Mouse (Mus musculus) thymus, adult 2 months (tissue): ENCODE results near the gene Hmgcs1. TPM values are rescaled to one million over a fixed set of nuclear protein-coding genes. Genes with fewer than 3 reads are reported as not detected.
A peak's percentile ranks its signal among the peaks of the same experiment; 100 is the strongest.
"Not testable (repeated sequence)": the region's sequence is repeated elsewhere in the genome, so short reads cannot be mapped to it uniquely, and the experiment has no call there.

Experiments
- DNase-seq: peaks from one replicate; pipeline ENCODE4 v3.0.0; 2021
- H3K27ac ChIP-seq: fragments of 200-500 bp; 2 replicates; pipeline ENCODE4 v1.5.1; 2012; ENCODE audit warnings: low read length, control low read depth; ENCODE audit not compliant: control insufficient read depth, insufficient read depth
- H3K27me3 ChIP-seq: fragments of 200-500 bp; 2 replicates; pipeline ENCODE4 v1.6.1; 2012; ENCODE audit warnings: mild to moderate bottlenecking, low read length, moderate library complexity, mixed read lengths; ENCODE audit not compliant: control insufficient read depth, insufficient read depth
- H3K36me3 ChIP-seq: fragments of 200-500 bp; 2 replicates; pipeline ENCODE4 v1.6.1; 2012; ENCODE audit warnings: mild to moderate bottlenecking, low read length, moderate library complexity; ENCODE audit not compliant: control insufficient read depth, insufficient read depth
- H3K4me1 ChIP-seq: fragments of 200-500 bp; replicated peaks from 2 replicates; pipeline ENCODE4 v1.6.1; 2012; ENCODE audit warnings: low read length; ENCODE audit not compliant: control insufficient read depth, insufficient read depth
- H3K4me3 ChIP-seq: fragments of 200-500 bp; 2 replicates; pipeline ENCODE4 v1.5.1; 2012; ENCODE audit warnings: mild to moderate bottlenecking, low read length, control low read depth, moderate library complexity; ENCODE audit not compliant: control insufficient read depth, insufficient read depth
- CTCF ChIP-seq: fragments of 200-500 bp; IDR thresholded peaks from 2 replicates; pipeline ENCODE4 v1.5.1; 2012; ENCODE audit warnings: mild to moderate bottlenecking, control low read depth, low read length, moderate library complexity, borderline replicate concordance; ENCODE audit not compliant: control insufficient read depth, poor library complexity, insufficient read depth; ENCODE audit errors: extremely low read depth
- POLR2A ChIP-seq: fragments of 200-500 bp; IDR thresholded peaks from 2 replicates; pipeline ENCODE4 v1.6.1; 2012; ENCODE audit warnings: mild to moderate bottlenecking, low read length, control low read depth, moderate library complexity; ENCODE audit not compliant: control insufficient read depth, poor library complexity, insufficient read depth; ENCODE audit errors: extremely low read depth
- WGBS: fragments of 180-500 bp; shearing (Covaris S2); methylation state at CpG from one replicate; pipeline ENCODE4 v1.1.7; 2018; 5-methylcytosine and 5-hydroxymethylcytosine counted together
- polyA plus RNA-seq: library from polyadenylated mRNA; depleted of rRNA; stranded (reverse); fragments of >200 nt; gene quantifications from 2 replicates; pipeline ENCODE4 v1.2.3, GENCODE M21; 2012

The Hmgcs1 gene
- polyA plus RNA-seq, 1 experiment, result 13.3 TPM

DNA sequence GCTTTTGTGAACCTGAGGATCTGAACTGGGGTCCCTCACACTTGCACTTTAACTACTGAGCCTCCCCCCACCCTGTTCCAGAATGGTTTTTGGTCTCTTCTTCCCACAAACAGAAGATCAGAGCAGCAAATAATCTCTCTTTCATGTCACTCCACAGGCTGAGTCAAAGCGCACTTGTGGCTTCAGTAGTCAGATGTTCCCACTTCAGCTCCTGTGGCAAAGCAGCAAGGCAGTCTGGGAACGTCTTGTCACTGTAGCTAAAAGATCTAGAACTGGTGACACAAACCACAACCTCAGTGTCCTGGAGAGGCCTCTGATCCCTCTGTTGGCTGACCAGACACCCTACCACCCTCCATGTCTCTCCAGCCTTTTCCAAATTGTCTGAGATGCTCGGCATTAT lies 9.0 kb upstream of the Hmgcs1 start:
- DNase-seq, result peak; percentile 13

DNA sequence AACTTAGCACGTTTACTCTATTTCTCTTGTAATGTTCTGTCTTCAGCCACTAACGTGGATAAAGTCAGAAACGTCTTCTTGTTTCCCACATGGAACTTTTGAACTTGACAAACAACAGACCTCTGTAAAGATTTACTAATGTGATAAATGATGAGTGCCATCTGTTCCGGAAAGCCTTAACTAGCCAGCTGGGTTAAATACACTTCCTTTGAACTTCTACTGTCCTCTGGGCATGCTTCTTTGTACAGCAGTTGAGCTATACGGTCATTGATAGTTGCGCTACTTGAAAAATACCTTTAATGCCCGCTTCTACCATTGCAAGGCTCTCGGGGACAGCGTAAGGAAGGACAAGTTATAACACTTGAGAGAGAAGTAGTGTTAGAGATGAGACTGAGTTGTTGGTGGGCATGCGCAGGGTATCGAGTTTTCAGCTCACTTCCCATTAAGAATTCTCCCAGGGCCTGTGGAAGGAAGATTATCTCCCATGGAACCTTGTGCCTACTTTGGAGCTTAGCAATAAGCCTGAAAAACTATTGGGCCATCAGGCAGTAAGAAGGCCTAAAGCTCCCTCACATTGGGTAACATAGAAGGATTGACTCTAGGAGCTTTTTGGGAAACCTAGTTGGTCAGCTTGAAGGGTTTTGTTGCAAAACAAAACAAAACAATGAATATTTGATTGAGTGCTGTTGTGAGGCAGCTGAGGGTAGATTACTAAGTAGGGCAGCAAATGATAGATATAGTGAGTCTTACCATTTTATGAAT lies 5.6 kb upstream of the Hmgcs1 start:
- TF ChIP-seq POLR2A, result no peak
- no peak for TF ChIP-seq CTCF
- Histone ChIP-seq H3K27ac (no peak overlapping the region), H3K36me3 (no peaks in the 10 kb centered on the region), H3K27me3 (no peaks in the 10 kb centered on the region), H3K4me1 (peaks cover 7% of the 10 kb centered on the region), H3K4me3 (no peak overlapping the region)
- WGBS, result 89% methylated on average over 11 of the region's 11 CpGs
- no peak for DNase-seq

More for the DNA sequence above, 9.0 kb upstream of the Hmgcs1 start:
- H3K27me3 ChIP-seq, result no peaks in the 10 kb centered on the region
- no peak overlapping the region for H3K27ac ChIP-seq
- H3K4me1 ChIP-seq, result peaks cover 7% of the 10 kb centered on the region
- no peaks in the 10 kb centered on the region for H3K36me3 ChIP-seq
- no peak for TF ChIP-seq CTCF
- TF ChIP-seq POLR2A, result no peak
- 21% methylated on average over 3 of the region's 3 CpGs for WGBS
- H3K4me3 ChIP-seq, result no peak overlapping the region

DNA sequence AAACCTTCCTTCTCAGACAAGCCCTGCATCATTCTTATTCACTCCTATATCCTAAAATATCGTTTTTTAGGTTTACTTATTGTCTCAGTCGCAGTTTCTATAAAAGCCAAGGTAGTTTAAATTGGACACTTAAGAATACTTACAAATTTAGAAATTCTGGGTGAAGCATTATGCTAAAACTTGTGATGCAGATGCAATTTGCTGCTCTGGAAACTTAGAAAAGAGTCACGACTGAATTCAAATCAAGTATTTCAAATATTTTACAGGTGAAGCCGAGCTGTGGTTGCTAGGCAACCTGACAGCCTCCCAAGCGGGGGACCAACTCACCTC lies 505 bp upstream of the Hmgcs1 start:
- Histone ChIP-seq H3K27ac (no peak overlapping the region), H3K36me3 (no peaks in the 10 kb centered on the region), H3K4me1 (peaks cover 7% of the 10 kb centered on the region), H3K27me3 (no peaks in the 10 kb centered on the region), H3K4me3 (peak overlapping the region; percentile 52)
- no peak for DNase-seq
- TF ChIP-seq CTCF (no peak), POLR2A (no peak)
- 8% methylated on average over 5 of the region's 5 CpGs for WGBS

DNA sequence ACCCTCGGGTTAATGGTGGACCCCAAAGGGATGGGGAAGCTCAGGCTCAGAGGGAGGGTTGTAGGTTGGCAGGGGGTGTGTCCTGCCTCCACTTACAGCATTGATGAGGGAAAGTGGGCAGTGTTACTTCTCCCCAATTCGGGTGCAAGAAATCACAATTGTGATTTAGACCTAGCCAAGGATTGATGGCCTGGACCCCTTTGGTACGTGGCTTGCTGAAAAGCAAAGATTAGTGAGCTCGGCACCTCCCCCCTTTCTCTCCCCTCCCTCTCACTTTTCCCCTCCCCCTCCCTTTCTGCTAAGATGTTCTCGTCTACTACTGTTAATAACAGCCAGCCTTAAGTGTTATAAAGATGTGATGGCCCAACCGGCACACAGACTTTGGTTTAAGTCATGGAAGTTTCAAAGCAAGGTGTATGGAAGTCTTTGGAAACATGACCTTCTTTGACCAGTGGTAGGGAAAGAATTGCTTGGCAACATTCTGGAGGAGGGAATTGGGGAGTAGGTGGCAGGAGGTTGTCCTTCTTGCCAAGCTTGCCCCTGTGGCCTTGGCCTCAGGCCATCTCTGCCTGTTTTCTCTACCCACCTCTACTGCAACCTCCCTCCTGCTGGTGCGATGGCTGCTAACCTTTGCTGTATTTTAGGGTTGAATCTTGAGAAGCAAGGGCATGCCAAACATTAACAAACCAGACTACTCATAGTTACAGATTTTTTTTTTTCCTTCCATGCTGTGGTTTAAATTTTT lies 869 bp downstream of the Hmgcs1 start:
- WGBS, result 12% methylated on average over 7 of the region's 7 CpGs
- peaks cover 7% of the 10 kb centered on the region for H3K4me1 ChIP-seq

DNA sequence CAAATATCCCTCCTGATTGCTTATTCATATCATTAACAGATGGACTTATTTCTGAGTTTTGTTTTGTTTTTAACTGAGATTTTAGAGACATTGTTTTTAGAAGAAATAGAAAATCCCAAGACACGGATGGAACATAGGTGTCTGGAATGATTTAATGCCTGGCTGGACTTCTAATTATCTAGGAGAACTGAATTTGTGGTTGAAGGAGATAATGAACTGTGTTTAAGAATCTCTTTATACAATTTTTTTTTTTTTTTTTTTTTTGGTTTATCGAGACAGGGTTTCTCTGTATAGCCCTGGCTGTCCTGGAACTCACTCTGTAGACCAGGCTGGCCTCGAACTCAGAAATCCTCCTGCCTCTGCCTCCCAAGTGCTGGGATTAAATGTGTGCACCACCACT lies 1.8 kb downstream of the Hmgcs1 start:
- H3K27ac ChIP-seq, H3K4me3 ChIP-seq: not testable (repeated sequence)
- 90% methylated on average over 3 of the region's 3 CpGs for WGBS

More for the DNA sequence above, 869 bp downstream of the Hmgcs1 start:
- no peak for DNase-seq
- Histone ChIP-seq H3K4me3 (peak overlapping the region; percentile 84), H3K27ac (no peak overlapping the region), H3K36me3 (no peaks in the 10 kb centered on the region), H3K27me3 (no peaks in the 10 kb centered on the region)
- TF ChIP-seq CTCF, result no peak
- TF ChIP-seq POLR2A, result no peak

DNA sequence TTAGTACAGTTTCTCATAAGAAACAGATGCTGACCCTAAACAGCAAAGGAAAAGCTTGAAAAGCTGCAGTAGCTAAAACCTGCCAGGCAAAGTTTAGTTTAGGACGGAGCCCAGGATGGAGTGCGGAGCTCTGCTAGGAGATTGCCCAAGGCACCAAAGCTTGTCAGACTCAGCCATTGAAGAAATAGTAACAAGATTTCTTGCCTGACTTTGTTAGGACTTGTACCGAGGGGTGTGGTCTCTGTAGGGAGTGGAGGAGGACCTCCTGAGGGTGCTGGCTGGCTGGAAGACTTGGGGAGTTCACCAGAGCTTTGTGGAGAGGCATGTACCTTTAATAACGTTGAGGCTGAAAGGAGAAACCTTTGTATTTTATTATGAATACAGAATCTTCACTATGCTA lies 5.5 kb downstream of the Hmgcs1 start:
- H3K36me3 ChIP-seq, result peaks cover 8% of the 10 kb centered on the region
- 90% methylated on average over 4 of the region's 4 CpGs for WGBS

More for the DNA sequence above, 1.8 kb downstream of the Hmgcs1 start:
- not testable (repeated sequence) for DNase-seq, H3K36me3 ChIP-seq, H3K4me1 ChIP-seq, H3K27me3 ChIP-seq

DNA sequence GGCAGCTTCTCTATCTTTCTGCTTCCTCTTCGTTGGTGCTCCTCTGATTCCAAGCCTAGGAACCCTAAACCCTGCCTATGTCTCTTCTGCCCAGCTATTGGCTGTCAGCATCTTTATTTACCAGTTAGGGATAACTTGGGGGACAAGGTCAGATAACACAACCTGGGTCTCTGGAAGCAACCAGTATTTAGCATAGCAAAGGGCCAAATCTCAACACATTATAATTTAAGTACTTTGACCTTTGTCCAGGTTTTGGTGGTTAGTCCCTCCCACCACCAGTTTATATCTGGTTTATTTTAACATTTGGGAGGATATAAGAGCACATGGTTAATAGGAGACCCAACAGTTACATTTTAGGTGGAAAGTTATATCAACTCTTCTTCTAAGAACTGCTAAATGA lies 6.3 kb downstream of the Hmgcs1 start:
- Histone ChIP-seq H3K27me3 (no peaks in the 10 kb centered on the region), H3K27ac (no peak overlapping the region), H3K4me1 (no peaks in the 10 kb centered on the region), H3K36me3 (peaks cover 13% of the 10 kb centered on the region), H3K4me3 (no peak overlapping the region)
- no peak for TF ChIP-seq CTCF
- TF ChIP-seq POLR2A, result no peak
- WGBS, result 94% methylated on average over 1 of the region's 1 CpGs
- no peak for DNase-seq

More for the DNA sequence above, 5.5 kb downstream of the Hmgcs1 start:
- TF ChIP-seq POLR2A, result no peak
- TF ChIP-seq CTCF, result no peak
- Histone ChIP-seq H3K4me1 (peaks cover 7% of the 10 kb centered on the region), H3K4me3 (no peak overlapping the region), H3K27me3 (no peaks in the 10 kb centered on the region), H3K27ac (no peak overlapping the region)
- no peak for DNase-seq
